ENCODE assay signal across 8 mouse cellular contexts in the genomic region with DNA sequence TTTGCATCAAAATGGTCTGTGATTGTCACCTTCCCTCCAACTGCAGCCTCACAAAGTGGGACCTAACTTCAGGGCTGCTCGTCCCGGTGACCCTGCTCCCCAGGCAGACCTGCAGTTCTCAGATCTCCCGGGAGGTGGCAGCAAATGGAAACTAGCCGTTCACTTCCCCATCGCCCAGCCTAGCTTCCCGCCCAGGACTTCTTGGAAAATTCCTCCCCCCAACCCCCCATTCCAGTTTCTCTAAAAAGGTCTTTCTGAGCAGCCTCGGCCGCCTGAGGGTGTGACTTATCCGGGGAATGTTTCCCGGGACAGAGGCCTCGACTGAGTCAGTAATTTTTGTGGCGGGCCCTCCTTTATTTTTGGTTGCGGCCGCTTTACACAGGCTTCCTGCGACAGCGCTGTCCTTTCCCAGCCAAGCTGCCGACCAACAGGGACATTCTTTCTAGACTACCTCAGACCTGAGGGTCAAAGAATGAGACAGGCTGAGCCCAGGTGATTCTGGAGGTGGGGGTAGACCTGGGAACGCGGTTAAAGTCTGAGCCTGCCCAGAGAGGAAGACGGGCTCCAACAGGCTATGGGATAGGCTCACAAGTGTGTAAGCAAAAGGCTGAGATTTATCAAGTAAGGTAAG. TPM values are rescaled to one million over a fixed set of nuclear protein-coding genes. Genes with fewer than 3 reads are reported as not detected.
DNase-seq lines count a peak whose midpoint lies in the region; ATAC-seq and TF ChIP-seq lines count a peak whose summit lies in the region.

No protein-coding gene starts in this region.

- peak overlapping the region; percentile 58 for H3K4me2 ChIP-seq in kidney, embryonic 14.5 days (replicated peaks; ENCODE audit: low read depth, low read length)

- TF ChIP-seq POLR2A in bone marrow macrophage, adult 2 months (IDR thresholded peaks at IDR 0.05; ENCODE audit: borderline replicate concordance, low read depth, low read length), result no peak
- TF ChIP-seq POLR2A in embryonic fibroblast, embryonic 13.5 days (IDR thresholded peaks at IDR 0.05; ENCODE audit: low read depth, low read length), result peak; percentile 55
- TF ChIP-seq POLR2A in liver, adult 2 months (IDR thresholded peaks at IDR 0.05; ENCODE audit: extremely low read depth, insufficient read depth, low read length), result no peak

- H3K36me3 ChIP-seq in heart, embryonic 10.5 days, result no peaks in the 10 kb centered on the region
- no peaks in the 10 kb centered on the region for H3K36me3 ChIP-seq in kidney, embryonic 14.5 days (ENCODE audit: control insufficient read depth, insufficient read depth, low read length)
- no peaks in the 10 kb centered on the region for H3K36me3 ChIP-seq in liver, adult 2 months (ENCODE audit: control insufficient read depth, insufficient read depth, low read length)

- peaks cover 2% of the 10 kb centered on the region for H3K4me1 ChIP-seq in bone marrow macrophage, adult 2 months (ENCODE audit: control insufficient read depth, insufficient read depth, low read length)
- H3K4me1 ChIP-seq in embryonic fibroblast, embryonic 13.5 days (ENCODE audit: control insufficient read depth, insufficient read depth, low read length), result no peaks in the 10 kb centered on the region; the same call in 1 of the 2 replicates
- no peaks in the 10 kb centered on the region for H3K4me1 ChIP-seq in heart, embryonic 10.5 days
- H3K4me1 ChIP-seq in kidney, embryonic 14.5 days (ENCODE audit: control insufficient read depth, insufficient read depth, low read length), result peaks cover 8% of the 10 kb centered on the region; the same call in 1 of the 2 replicates
- H3K4me1 ChIP-seq in liver, adult 2 months (ENCODE audit: control insufficient read depth, insufficient read depth, low read length), result no peaks in the 10 kb centered on the region

- H3K9ac ChIP-seq in kidney, embryonic 14.5 days (ENCODE audit: low read depth, low read length), result peak overlapping the region; percentile 55
- peak overlapping the region; percentile 53 for H3K9ac ChIP-seq in liver, adult 2 months (ENCODE audit: low read depth, low read length)

- WGBS in heart, embryonic 10.5 days, result 3% methylated on average over 20 of the region's 20 CpGs
- WGBS in kidney, embryonic 14.5 days, result 3% methylated on average over 20 of the region's 20 CpGs
- WGBS in liver, adult 2 months, result 3% methylated on average over 20 of the region's 20 CpGs

- H3K27ac ChIP-seq in bone marrow macrophage, adult 2 months (ENCODE audit: insufficient read depth, low read depth, low read length), result no peak overlapping the region
- H3K27ac ChIP-seq in embryonic fibroblast, embryonic 13.5 days (ENCODE audit: insufficient read depth, low read length), result peak overlapping the region; percentile 92
- peak overlapping the region; percentile 86 for H3K27ac ChIP-seq in heart, embryonic 10.5 days
- H3K27ac ChIP-seq in kidney, embryonic 14.5 days (ENCODE audit: low read depth, low read length), result peak overlapping the region; percentile 12; the same call in 1 of the 2 replicates
- peak overlapping the region; percentile 47 for H3K27ac ChIP-seq in liver, adult 2 months (replicated peaks; ENCODE audit: insufficient read depth, low read depth, low read length)

- H3K4me3 ChIP-seq in bone marrow macrophage, adult 2 months (ENCODE audit: insufficient read depth, low read length), result no peak overlapping the region
- H3K4me3 ChIP-seq in embryonic fibroblast, embryonic 13.5 days (ENCODE audit: insufficient read depth, low read length), result peak overlapping the region; percentile 25
- peak overlapping the region; percentile 60 for H3K4me3 ChIP-seq in heart, embryonic 10.5 days
- peak overlapping the region; percentile 36 for H3K4me3 ChIP-seq in kidney, embryonic 14.5 days (ENCODE audit: low read length)
- H3K4me3 ChIP-seq in liver, adult 2 months (ENCODE audit: insufficient read depth, low read depth, low read length), result peak overlapping the region; percentile 19; the same call in 1 of the 2 replicates

- ATAC-seq in kidney, embryonic 14.5 days (ENCODE audit: low FRiP score, low TSS enrichment), result peak; percentile 65
- ATAC-seq in monocyte, adult 5-6 weeks (replicated peaks; ENCODE audit: insufficient number of reproducible peaks, low FRiP score, low TSS enrichment, poor library complexity, severe bottlenecking), result 0 out of 2 replicates have a peak, but pooled peaks have one; percentile 43

- peak; percentile 59 for DNase-seq in A20 (ENCODE audit: low read depth, low spot score)
- peak; percentile 90 for DNase-seq in heart, embryonic 10.5 days (ENCODE audit: low spot score)
- DNase-seq in liver, adult 2 months (ENCODE audit: extremely low read depth, low read depth, low spot score), result peak; percentile 44
- peak; percentile 66 to 77 for DNase-seq in spleen, postnatal 14 days (ENCODE audit: low spot score in 2 of 2)

- H3K9me3 ChIP-seq in heart, embryonic 10.5 days, result no peaks in the 10 kb centered on the region
- no peaks in the 10 kb centered on the region for H3K9me3 ChIP-seq in kidney, embryonic 14.5 days (ENCODE audit: control insufficient read depth, low read length)

- TF ChIP-seq CTCF in bone marrow macrophage, adult 2 months (IDR thresholded peaks at IDR 0.05; ENCODE audit: low read depth, low read length), result peak; percentile 70
- TF ChIP-seq CTCF in embryonic fibroblast, embryonic 13.5 days (IDR thresholded peaks at IDR 0.05; ENCODE audit: borderline replicate concordance, insufficient read depth, low read length), result peak; percentile 58; the same call in 1 of the 2 replicates
- peak; percentile 94 for TF ChIP-seq CTCF in liver, adult 2 months (IDR thresholded peaks at IDR 0.05; ENCODE audit: low read depth, low read length)

- H3K79me2 ChIP-seq in liver, adult 2 months (ENCODE audit: control insufficient read depth, insufficient read depth, low read length), result no peaks in the 10 kb centered on the region

- H3K27me3 ChIP-seq in heart, embryonic 10.5 days (ENCODE audit: insufficient read depth, poor library complexity, severe bottlenecking), result no peaks in the 10 kb centered on the region
- H3K27me3 ChIP-seq in kidney, embryonic 14.5 days (ENCODE audit: control insufficient read depth, insufficient read depth, low read length), result no peaks in the 10 kb centered on the region
- no peaks in the 10 kb centered on the region for H3K27me3 ChIP-seq in liver, adult 2 months (ENCODE audit: control insufficient read depth, insufficient read depth, low read length)

RNA-seq across cellular contexts. Expression of a gene that starts 44.4 kb away (rescaled TPM):
- 17.0 and 17.8 TPM in 2 replicates for polyA plus RNA-seq in bone marrow macrophage, adult 2 months (2012; ENCODE audit: insufficient read depth, insufficient read length, missing spikeins)
- 85.9 and 93.0 TPM in 2 replicates for polyA plus RNA-seq in embryonic fibroblast, embryonic 13.5 days (2011; ENCODE audit: insufficient read length, low read depth, missing spikeins)
- polyA plus RNA-seq in heart, embryonic 10.5 days (2016; fragmentation: Nextera tagmentation; extraction: Ambion mirVana), result 21.6 and 30.2 TPM in 2 replicates
- 35.1 and 41.3 TPM in 2 replicates for polyA plus RNA-seq in kidney, embryonic 14.5 days (2014; fragmentation: Nextera tagmentation; extraction: Ambion mirVana)
- 34.3 and 37.0 TPM in 2 replicates for total RNA-seq in liver, adult 2 months (2014; rRNA removed)
- polyA plus RNA-seq in liver, adult 2 months (2012; rRNA removed), result 5.2 and 5.9 TPM in 2 replicates
- 47.6 to 87.5 TPM (median 56.5 TPM) in 3 replicates for total RNA-seq in monocyte, adult 5-6 weeks (2017)

RNA-seq across cellular contexts. Expression of a gene that starts 44.7 kb away (rescaled TPM):
- polyA plus RNA-seq in bone marrow macrophage, adult 2 months (2012; ENCODE audit: insufficient read depth, insufficient read length, missing spikeins), result not detected in 2 replicates
- not detected in 2 replicates for polyA plus RNA-seq in embryonic fibroblast, embryonic 13.5 days (2011; ENCODE audit: insufficient read length, low read depth, missing spikeins)
- 0.18 and 0.25 TPM in 2 replicates for polyA plus RNA-seq in heart, embryonic 10.5 days (2016; fragmentation: Nextera tagmentation; extraction: Ambion mirVana)
- polyA plus RNA-seq in kidney, embryonic 14.5 days (2014; fragmentation: Nextera tagmentation; extraction: Ambion mirVana), result 0.43 TPM in 1 of 2 replicates, not detected in the other
- total RNA-seq in liver, adult 2 months (2014; rRNA removed), result not detected in 2 replicates
- not detected in 2 replicates for polyA plus RNA-seq in liver, adult 2 months (2012; rRNA removed)
- 0.58 TPM in 1 of 3 replicates, not detected in the others for total RNA-seq in monocyte, adult 5-6 weeks (2017)
